Mouse (Mus musculus) MEL (cell line): Measurements from ENCODE around the gene Odf2l. TPM values are rescaled to one million over a fixed set of nuclear protein-coding genes. Genes with fewer than 3 reads are reported as not detected.

ENCODE experiments used
- DNase-seq: peaks from one replicate; pipeline ENCODE4 v3.0.0; 2011; ENCODE audit warnings: low read depth, low spot score
- H3K27ac ChIP-seq: 2 replicates; pipeline ENCODE4 v1.5.1; 2012; ENCODE audit warnings: low read depth, mild to moderate bottlenecking, control low read depth, low read length, moderate library complexity; ENCODE audit not compliant: control insufficient read depth
- H3K27me3 ChIP-seq, 2 experiments: fragments of 150-350 bp in 1 of 2; sonication (generic) in 1 of 2; 2 replicates each; pipeline ENCODE4 v1.6.1; 2012; ENCODE audit warnings: low read length in 2 of 2, mild to moderate bottlenecking in 2 of 2, improper control_type of control experiment in 1 of 2, moderate library complexity in 1 of 2; ENCODE audit not compliant: insufficient read depth in 2 of 2, control insufficient read depth in 1 of 2
- H3K36me3 ChIP-seq, 2 experiments: 2 replicates each; pipeline ENCODE4 v1.6.1; 2012 to 2014; ENCODE audit warnings: low read length in 2 of 2, improper control_type of control experiment in 1 of 2, inconsistent platforms in 1 of 2, mild to moderate bottlenecking in 1 of 2; ENCODE audit not compliant: insufficient read depth in 2 of 2, control insufficient read depth in 1 of 2
- H3K4me1 ChIP-seq, 2 experiments: fragments of 150-350 bp in 1 of 2; sonication (generic) in 1 of 2; 2 replicates each; pipeline ENCODE4 v1.6.1; 2012; ENCODE audit warnings: low read length in 2 of 2, improper control_type of control experiment in 1 of 2, mild to moderate bottlenecking in 1 of 2; ENCODE audit not compliant: insufficient read depth in 2 of 2, control insufficient read depth in 1 of 2
- H3K4me3 ChIP-seq, 2 experiments: fragments of 150-350 bp in 1 of 2; sonication (generic) in 1 of 2; 2 replicates each; pipeline ENCODE4 v1.5.1; 2012; ENCODE audit warnings: low read depth in 2 of 2, low read length in 2 of 2, mild to moderate bottlenecking in 2 of 2, moderate library complexity in 2 of 2, control low read depth in 1 of 2, improper control_type of control experiment in 1 of 2; ENCODE audit not compliant: control insufficient read depth in 1 of 2, insufficient read depth in 1 of 2
- H3K79me2 ChIP-seq: 2 replicates; pipeline ENCODE4 v1.6.1; 2012; ENCODE audit warnings: mild to moderate bottlenecking, low read length, moderate library complexity; ENCODE audit not compliant: control insufficient read depth, poor library complexity, insufficient read depth
- H3K9ac ChIP-seq: 2 replicates; pipeline ENCODE4 v1.6.1; 2012; ENCODE audit warnings: low read depth, mild to moderate bottlenecking, control low read depth, low read length, moderate library complexity; ENCODE audit not compliant: control insufficient read depth, poor library complexity, severe bottlenecking
- H3K9me3 ChIP-seq: fragments of 150-350 bp; sonication (generic); replicated peaks from 2 replicates; pipeline ENCODE4 v1.6.1; 2012; ENCODE audit warnings: mild to moderate bottlenecking, low read length, improper control_type of control experiment, moderate library complexity; ENCODE audit not compliant: insufficient read depth
- CHD1 ChIP-seq: IDR thresholded peaks from 2 replicates; pipeline ENCODE4 v1.6.1; 2012; ENCODE audit warnings: low read depth, mild to moderate bottlenecking, inconsistent platforms, low read length, improper control_type of control experiment
- CHD2 ChIP-seq: IDR thresholded peaks from 2 replicates; pipeline ENCODE4 v1.6.1; 2011; ENCODE audit warnings: low read length, improper control_type of control experiment
- CTCF ChIP-seq, 3 experiments: IDR thresholded peaks in 2 of 3; conservative IDR thresholded peaks in 1 of 3; 2 replicates each; pipeline ENCODE4 v1.5.1; 2011 to 2012; ENCODE audit warnings: low read length in 3 of 3, low read depth in 2 of 3, mild to moderate bottlenecking in 2 of 3, improper control_type of control experiment in 1 of 3, inconsistent platforms in 1 of 3, mixed read lengths in 1 of 3, moderate library complexity in 1 of 3; ENCODE audit not compliant: control insufficient read depth in 1 of 3, insufficient read depth in 1 of 3, poor library complexity in 1 of 3, severe bottlenecking in 1 of 3
- EP300 ChIP-seq, 2 experiments: IDR thresholded peaks; 2 replicates each; pipeline ENCODE4 v1.6.1; 2011; ENCODE audit warnings: improper control_type of control experiment in 2 of 2, low read length in 2 of 2, low read depth in 1 of 2, mild to moderate bottlenecking in 1 of 2
- ETS1 ChIP-seq: IDR thresholded peaks from 2 replicates; pipeline ENCODE4 v1.6.1; 2012; ENCODE audit warnings: low read depth, mild to moderate bottlenecking, inconsistent platforms, low read length, improper control_type of control experiment, moderate library complexity
- GATA1 ChIP-seq: IDR thresholded peaks from 2 replicates; pipeline ENCODE4 v1.6.1; 2011; ENCODE audit warnings: low read depth, low read length, improper control_type of control experiment
- HCFC1 ChIP-seq: IDR thresholded peaks from 2 replicates; pipeline ENCODE4 v1.6.1; 2012; ENCODE audit warnings: low read depth, mild to moderate bottlenecking, inconsistent platforms, low read length, improper control_type of control experiment, moderate library complexity
- JUND ChIP-seq: IDR thresholded peaks from 2 replicates; pipeline ENCODE4 v1.6.1; 2011; ENCODE audit warnings: low read depth, mild to moderate bottlenecking, improper control_type of control experiment, low read length
- MAZ ChIP-seq: IDR thresholded peaks from 2 replicates; pipeline ENCODE4 v1.6.1; 2012; ENCODE audit warnings: low read depth, mild to moderate bottlenecking, inconsistent platforms, low read length, improper control_type of control experiment
- MXI1 ChIP-seq: IDR thresholded peaks from 2 replicates; pipeline ENCODE4 v1.6.1; 2011; ENCODE audit warnings: mild to moderate bottlenecking, low read depth, low read length, improper control_type of control experiment
- NRF1 ChIP-seq: IDR thresholded peaks from 2 replicates; pipeline ENCODE4 v1.6.1; 2014; ENCODE audit warnings: low read depth, mild to moderate bottlenecking, inconsistent platforms, low read length, improper control_type of control experiment, moderate library complexity; ENCODE audit not compliant: poor library complexity, insufficient read depth, severe bottlenecking
- POLR2A ChIP-seq, 2 experiments: IDR thresholded peaks; 2 replicates each; pipeline ENCODE4 v1.6.1; 2011 to 2012; ENCODE audit warnings: low read length in 2 of 2, mild to moderate bottlenecking in 2 of 2, control low read depth in 1 of 2, improper control_type of control experiment in 1 of 2, low read depth in 1 of 2, moderate library complexity in 1 of 2; ENCODE audit not compliant: control insufficient read depth in 1 of 2, insufficient read depth in 1 of 2, poor library complexity in 1 of 2
- RAD21 ChIP-seq: IDR thresholded peaks from 2 replicates; pipeline ENCODE4 v1.6.1; 2011; ENCODE audit warnings: mild to moderate bottlenecking, low read depth, low read length, improper control_type of control experiment
- SMC3 ChIP-seq: IDR thresholded peaks from 2 replicates; pipeline ENCODE4 v1.6.1; 2011; ENCODE audit warnings: low read depth, low read length, improper control_type of control experiment
- TAL1 ChIP-seq: IDR thresholded peaks from 2 replicates; pipeline ENCODE4 v1.6.1; 2012; ENCODE audit warnings: mild to moderate bottlenecking, inconsistent platforms, low read length, moderate library complexity, mixed read lengths
- TBP ChIP-seq: IDR thresholded peaks from 2 replicates; pipeline ENCODE4 v1.8.0; 2011; ENCODE audit warnings: low read depth, low read length, improper control_type of control experiment
- UBTF ChIP-seq: IDR thresholded peaks from 2 replicates; pipeline ENCODE4 v1.6.1; 2012; ENCODE audit warnings: low read depth, mild to moderate bottlenecking, inconsistent platforms, low read length, improper control_type of control experiment, moderate library complexity, borderline replicate concordance; ENCODE audit not compliant: insufficient read depth
- USF1 ChIP-seq: IDR thresholded peaks from 2 replicates; pipeline ENCODE4 v1.6.1; 2014; ENCODE audit warnings: low read depth, mild to moderate bottlenecking, inconsistent platforms, low read length, improper control_type of control experiment, moderate library complexity
- USF2 ChIP-seq, 2 experiments: IDR thresholded peaks; 2 replicates each; pipeline ENCODE4 v1.6.1; 2011 to 2012; ENCODE audit warnings: improper control_type of control experiment in 2 of 2, low read length in 2 of 2, borderline replicate concordance in 1 of 2, inconsistent platforms in 1 of 2, low read depth in 1 of 2, mild to moderate bottlenecking in 1 of 2; ENCODE audit not compliant: insufficient read depth in 1 of 2
- ZC3H11A ChIP-seq: IDR thresholded peaks from 2 replicates; pipeline ENCODE4 v1.6.1; 2012; ENCODE audit warnings: low read depth, mild to moderate bottlenecking, inconsistent platforms, low read length, improper control_type of control experiment
- ZKSCAN1 ChIP-seq: IDR thresholded peaks from 2 replicates; pipeline ENCODE4 v1.6.1; 2012; ENCODE audit warnings: low read depth, mild to moderate bottlenecking, inconsistent platforms, low read length, improper control_type of control experiment, moderate library complexity
- ZNF384 ChIP-seq: IDR thresholded peaks from 2 replicates; pipeline ENCODE4 v1.6.1; 2012; ENCODE audit warnings: low read depth, mild to moderate bottlenecking, inconsistent platforms, low read length, improper control_type of control experiment
- polyA plus RNA-seq, 2 experiments: library from polyadenylated mRNA; stranded (reverse) in 1 of 2; unstranded in 1 of 2; fragments of >175 nt in 1 of 2; fragments of >200 nt in 1 of 2; gene quantifications; 2 replicates each; pipeline versions ENCODE4 v1.2.1 to v1.2.4; 2012; ENCODE audit warnings: low replicate concordance in 2 of 2, low read depth in 1 of 2; ENCODE audit not compliant: insufficient read length in 2 of 2, insufficient read depth in 1 of 2, missing spikeins in 1 of 2
- total RNA-seq: library from RNA; depleted of rRNA; stranded (reverse); fragments of 300-350 nt; gene quantifications from 2 replicates; pipeline ENCODE4 v1.2.3, GENCODE M21; 2012

The Odf2l gene
- total and polyA plus RNA-seq, 3 experiments = 12.6 to 15.0 TPM; not detected in 1

DNA sequence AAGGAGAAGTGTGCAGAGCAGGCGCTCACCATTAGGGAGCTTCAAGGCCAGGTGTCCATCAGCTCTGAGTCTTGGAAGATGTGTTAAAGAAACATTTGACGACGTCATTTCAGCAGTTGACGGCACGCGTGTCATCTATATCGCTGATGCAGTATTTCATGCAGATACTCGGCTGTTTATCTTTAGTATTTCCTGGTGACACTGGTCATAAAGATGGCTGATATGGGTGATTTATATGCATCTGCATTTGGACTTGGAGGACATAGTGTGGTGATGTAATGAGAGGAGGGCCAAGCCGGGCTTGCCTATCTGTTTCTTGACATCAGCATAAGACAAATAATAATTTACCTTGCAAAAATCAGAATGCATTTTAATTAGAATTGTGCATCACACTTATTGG, 28.5 kb downstream of the Odf2l start:
- Histone ChIP-seq H3K4me1 (no peaks in the 10 kb centered on the region), H3K36me3 (no peaks in the 10 kb centered on the region), H3K79me2 (no peaks in the 10 kb centered on the region), H3K4me3 (no peak overlapping the region), H3K27me3 (no peaks in the 10 kb centered on the region), H3K9ac (no peak overlapping the region), H3K9me3 (no peaks in the 10 kb centered on the region), H3K27ac (no peak overlapping the region)
- DNase-seq = no peak
- no peak for TF ChIP-seq CHD2

DNA sequence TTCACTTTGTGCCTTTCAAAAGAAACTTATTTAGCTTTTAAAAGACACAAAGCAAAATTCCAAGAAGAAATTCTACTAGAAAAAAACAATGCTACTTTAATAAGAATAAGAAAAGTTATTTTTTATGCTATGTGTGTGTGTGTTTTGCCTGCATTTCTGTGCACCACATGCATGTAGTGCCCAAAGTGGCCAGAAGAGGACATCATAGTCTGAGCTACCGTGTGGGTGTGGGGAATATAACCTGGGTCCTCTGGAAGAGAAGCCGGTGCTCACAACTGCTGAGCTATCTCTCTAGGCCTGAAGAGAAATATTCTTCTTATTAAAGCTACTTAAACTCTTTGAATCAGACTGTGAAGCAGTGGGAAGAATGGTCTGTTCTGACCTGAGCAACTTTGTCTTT, 29.1 kb downstream of the Odf2l start:
- no peak overlapping the region for H3K9ac ChIP-seq
- H3K27me3 ChIP-seq = no peaks in the 10 kb centered on the region
- TF ChIP-seq POLR2A (IDR thresholded peaks at IDR 0.05; ENCODE audit: control insufficient read depth in 1 of 2, insufficient read depth in 1 of 2, low read depth in 1 of 2, low read length in 2 of 2, poor library complexity in 1 of 2) (no peak), CTCF (IDR thresholded peaks at IDR 0.05 in 2 of 3, conservative IDR thresholded peaks at IDR 0.05 in 1 of 3; ENCODE audit: control insufficient read depth in 1 of 3, insufficient read depth in 1 of 3, low read depth in 2 of 3, low read length in 3 of 3, poor library complexity in 1 of 3, severe bottlenecking in 1 of 3) (peak; percentile 23 to 34 (median 33); a peak in 5 of 6 replicates), RAD21 (peak; percentile 19), USF2 (IDR thresholded peaks at IDR 0.05; ENCODE audit: borderline replicate concordance in 1 of 2, insufficient read depth in 1 of 2, low read depth in 1 of 2, low read length in 2 of 2) (no peak), CHD1 (no peak), MAZ (no peak), TBP (no peak), ETS1 (no peak), UBTF (no peak), SMC3 (0 out of 2 replicates have a peak, but pooled peaks have one; percentile 16), ZNF384 (no peak), EP300 (IDR thresholded peaks at IDR 0.05; ENCODE audit: low read depth in 1 of 2, low read length in 2 of 2) (no peak), NRF1 (no peak), JUND (no peak)
- no peak overlapping the region for H3K4me3 ChIP-seq
- no peak overlapping the region for H3K27ac ChIP-seq
- no peaks in the 10 kb centered on the region for H3K4me1 ChIP-seq
- no peaks in the 10 kb centered on the region for H3K9me3 ChIP-seq
- H3K79me2 ChIP-seq = no peaks in the 10 kb centered on the region
- H3K36me3 ChIP-seq = no peaks in the 10 kb centered on the region
- DNase-seq = peak; percentile 27

DNA sequence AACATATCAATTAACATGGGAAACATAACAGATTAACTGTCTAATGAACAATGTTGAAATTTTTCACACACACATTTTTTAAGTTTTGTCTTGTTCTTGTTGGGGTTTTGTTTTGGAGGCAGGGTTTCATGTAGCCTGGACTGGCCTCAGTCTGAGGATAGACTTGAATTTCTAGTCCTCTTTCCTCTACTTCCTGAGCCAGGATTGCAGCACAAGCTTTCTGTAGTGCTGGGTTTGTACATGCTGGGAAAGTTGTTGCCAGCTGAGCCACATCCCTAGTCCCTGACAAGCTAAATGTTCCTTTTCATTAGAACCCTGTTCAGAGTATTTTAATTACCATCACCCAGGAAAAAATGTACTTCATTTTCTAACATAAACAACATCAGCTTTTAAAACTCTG, 29.6 kb downstream of the Odf2l start:
- no peaks in the 10 kb centered on the region for H3K79me2 ChIP-seq
- no peak overlapping the region for H3K27ac ChIP-seq
- no peaks in the 10 kb centered on the region for H3K36me3 ChIP-seq
- H3K4me1 ChIP-seq = no peaks in the 10 kb centered on the region
- DNase-seq = no peak
- H3K4me3 ChIP-seq = no peak overlapping the region
- no peak overlapping the region for H3K9ac ChIP-seq
- TF ChIP-seq ZKSCAN1 (no peak), RAD21 (no peak), ZC3H11A (no peak), CHD2 (no peak), CHD1 (no peak), GATA1 (no peak), SMC3 (no peak), EP300 (IDR thresholded peaks at IDR 0.05; ENCODE audit: low read depth in 1 of 2, low read length in 2 of 2) (no peak), TAL1 (no peak), MXI1 (no peak), USF1 (no peak), MAZ (no peak), HCFC1 (no peak)
- H3K27me3 ChIP-seq = no peaks in the 10 kb centered on the region
- no peaks in the 10 kb centered on the region for H3K9me3 ChIP-seq
